Mouse (Mus musculus) MEL (cell line): ENCODE results near the gene Hoxa3. TPM values are rescaled to one million over a fixed set of nuclear protein-coding genes. Genes with fewer than 3 reads are reported as not detected.

Source experiments
- DNase-seq: peaks from one replicate; pipeline ENCODE4 v3.0.0; 2011; ENCODE audit warnings: low read depth, low spot score
- H3K27ac ChIP-seq: 2 replicates; pipeline ENCODE4 v1.5.1; 2012; ENCODE audit warnings: low read depth, mild to moderate bottlenecking, control low read depth, low read length, moderate library complexity; ENCODE audit not compliant: control insufficient read depth
- H3K27me3 ChIP-seq, 2 experiments: fragments of 150-350 bp in 1 of 2; sonication (generic) in 1 of 2; 2 replicates each; pipeline ENCODE4 v1.6.1; 2012; ENCODE audit warnings: low read length in 2 of 2, mild to moderate bottlenecking in 2 of 2, improper control_type of control experiment in 1 of 2, moderate library complexity in 1 of 2; ENCODE audit not compliant: insufficient read depth in 2 of 2, control insufficient read depth in 1 of 2
- H3K36me3 ChIP-seq, 2 experiments: 2 replicates each; pipeline ENCODE4 v1.6.1; 2012 to 2014; ENCODE audit warnings: low read length in 2 of 2, improper control_type of control experiment in 1 of 2, inconsistent platforms in 1 of 2, mild to moderate bottlenecking in 1 of 2; ENCODE audit not compliant: insufficient read depth in 2 of 2, control insufficient read depth in 1 of 2
- H3K4me1 ChIP-seq, 2 experiments: fragments of 150-350 bp in 1 of 2; sonication (generic) in 1 of 2; 2 replicates each; pipeline ENCODE4 v1.6.1; 2012; ENCODE audit warnings: low read length in 2 of 2, improper control_type of control experiment in 1 of 2, mild to moderate bottlenecking in 1 of 2; ENCODE audit not compliant: insufficient read depth in 2 of 2, control insufficient read depth in 1 of 2
- H3K4me3 ChIP-seq, 2 experiments: fragments of 150-350 bp in 1 of 2; sonication (generic) in 1 of 2; 2 replicates each; pipeline ENCODE4 v1.5.1; 2012; ENCODE audit warnings: low read depth in 2 of 2, low read length in 2 of 2, mild to moderate bottlenecking in 2 of 2, moderate library complexity in 2 of 2, control low read depth in 1 of 2, improper control_type of control experiment in 1 of 2; ENCODE audit not compliant: control insufficient read depth in 1 of 2, insufficient read depth in 1 of 2
- H3K79me2 ChIP-seq: 2 replicates; pipeline ENCODE4 v1.6.1; 2012; ENCODE audit warnings: mild to moderate bottlenecking, low read length, moderate library complexity; ENCODE audit not compliant: control insufficient read depth, poor library complexity, insufficient read depth
- H3K9ac ChIP-seq: 2 replicates; pipeline ENCODE4 v1.6.1; 2012; ENCODE audit warnings: low read depth, mild to moderate bottlenecking, control low read depth, low read length, moderate library complexity; ENCODE audit not compliant: control insufficient read depth, poor library complexity, severe bottlenecking
- H3K9me3 ChIP-seq: fragments of 150-350 bp; sonication (generic); replicated peaks from 2 replicates; pipeline ENCODE4 v1.6.1; 2012; ENCODE audit warnings: mild to moderate bottlenecking, low read length, improper control_type of control experiment, moderate library complexity; ENCODE audit not compliant: insufficient read depth
- BHLHE40 ChIP-seq: IDR thresholded peaks from 2 replicates; pipeline ENCODE4 v1.6.1; 2012; ENCODE audit warnings: low read depth, mild to moderate bottlenecking, inconsistent platforms, low read length, improper control_type of control experiment, borderline replicate concordance
- CHD1 ChIP-seq: IDR thresholded peaks from 2 replicates; pipeline ENCODE4 v1.6.1; 2012; ENCODE audit warnings: low read depth, mild to moderate bottlenecking, inconsistent platforms, low read length, improper control_type of control experiment
- CHD2 ChIP-seq: IDR thresholded peaks from 2 replicates; pipeline ENCODE4 v1.6.1; 2011; ENCODE audit warnings: low read length, improper control_type of control experiment
- CTCF ChIP-seq, 3 experiments: IDR thresholded peaks in 2 of 3; conservative IDR thresholded peaks in 1 of 3; 2 replicates each; pipeline ENCODE4 v1.5.1; 2011 to 2012; ENCODE audit warnings: low read length in 3 of 3, low read depth in 2 of 3, mild to moderate bottlenecking in 2 of 3, improper control_type of control experiment in 1 of 3, inconsistent platforms in 1 of 3, mixed read lengths in 1 of 3, moderate library complexity in 1 of 3; ENCODE audit not compliant: control insufficient read depth in 1 of 3, insufficient read depth in 1 of 3, poor library complexity in 1 of 3, severe bottlenecking in 1 of 3
- GATA1 ChIP-seq: IDR thresholded peaks from 2 replicates; pipeline ENCODE4 v1.6.1; 2011; ENCODE audit warnings: low read depth, low read length, improper control_type of control experiment
- JUND ChIP-seq: IDR thresholded peaks from 2 replicates; pipeline ENCODE4 v1.6.1; 2011; ENCODE audit warnings: low read depth, mild to moderate bottlenecking, improper control_type of control experiment, low read length
- MAFK ChIP-seq: IDR thresholded peaks from 2 replicates; pipeline ENCODE4 v1.6.1; 2011; ENCODE audit warnings: low read depth, mild to moderate bottlenecking, low read length, improper control_type of control experiment, borderline replicate concordance
- MAX ChIP-seq: IDR thresholded peaks from 2 replicates; pipeline ENCODE4 v1.6.1; 2011; ENCODE audit warnings: low read length, improper control_type of control experiment
- MEF2A ChIP-seq: IDR thresholded peaks from 2 replicates; pipeline ENCODE4 v1.6.1; 2014; ENCODE audit warnings: low read depth, mild to moderate bottlenecking, inconsistent platforms, low read length, improper control_type of control experiment; ENCODE audit not compliant: poor library complexity, insufficient replicate concordance, severe bottlenecking; ENCODE audit errors: extremely low read depth
- MYB ChIP-seq: IDR thresholded peaks from 2 replicates; pipeline ENCODE4 v1.6.1; 2011; ENCODE audit warnings: mild to moderate bottlenecking, low read depth, low read length, improper control_type of control experiment
- MYC ChIP-seq: IDR thresholded peaks from 2 replicates; pipeline ENCODE4 v1.6.1; 2011; ENCODE audit warnings: low read depth, mild to moderate bottlenecking, low read length, improper control_type of control experiment, moderate library complexity
- NRF1 ChIP-seq: IDR thresholded peaks from 2 replicates; pipeline ENCODE4 v1.6.1; 2014; ENCODE audit warnings: low read depth, mild to moderate bottlenecking, inconsistent platforms, low read length, improper control_type of control experiment, moderate library complexity; ENCODE audit not compliant: poor library complexity, insufficient read depth, severe bottlenecking
- POLR2AphosphoS2 ChIP-seq: IDR thresholded peaks from 2 replicates; pipeline ENCODE4 v1.6.1; 2011; ENCODE audit warnings: low read length, improper control_type of control experiment
- SMC3 ChIP-seq: IDR thresholded peaks from 2 replicates; pipeline ENCODE4 v1.6.1; 2011; ENCODE audit warnings: low read depth, low read length, improper control_type of control experiment
- TAL1 ChIP-seq: IDR thresholded peaks from 2 replicates; pipeline ENCODE4 v1.6.1; 2012; ENCODE audit warnings: mild to moderate bottlenecking, inconsistent platforms, low read length, moderate library complexity, mixed read lengths
- UBTF ChIP-seq: IDR thresholded peaks from 2 replicates; pipeline ENCODE4 v1.6.1; 2012; ENCODE audit warnings: low read depth, mild to moderate bottlenecking, inconsistent platforms, low read length, improper control_type of control experiment, moderate library complexity, borderline replicate concordance; ENCODE audit not compliant: insufficient read depth
- USF1 ChIP-seq: IDR thresholded peaks from 2 replicates; pipeline ENCODE4 v1.6.1; 2014; ENCODE audit warnings: low read depth, mild to moderate bottlenecking, inconsistent platforms, low read length, improper control_type of control experiment, moderate library complexity
- USF2 ChIP-seq, 2 experiments: IDR thresholded peaks; 2 replicates each; pipeline ENCODE4 v1.6.1; 2011 to 2012; ENCODE audit warnings: improper control_type of control experiment in 2 of 2, low read length in 2 of 2, borderline replicate concordance in 1 of 2, inconsistent platforms in 1 of 2, low read depth in 1 of 2, mild to moderate bottlenecking in 1 of 2; ENCODE audit not compliant: insufficient read depth in 1 of 2
- ZC3H11A ChIP-seq: IDR thresholded peaks from 2 replicates; pipeline ENCODE4 v1.6.1; 2012; ENCODE audit warnings: low read depth, mild to moderate bottlenecking, inconsistent platforms, low read length, improper control_type of control experiment
- ZKSCAN1 ChIP-seq: IDR thresholded peaks from 2 replicates; pipeline ENCODE4 v1.6.1; 2012; ENCODE audit warnings: low read depth, mild to moderate bottlenecking, inconsistent platforms, low read length, improper control_type of control experiment, moderate library complexity
- ZMIZ1 ChIP-seq: IDR thresholded peaks from 2 replicates; pipeline ENCODE4 v1.6.1; 2012; ENCODE audit warnings: low read depth, mild to moderate bottlenecking, inconsistent platforms, low read length, improper control_type of control experiment, moderate library complexity
- ZNF384 ChIP-seq: IDR thresholded peaks from 2 replicates; pipeline ENCODE4 v1.6.1; 2012; ENCODE audit warnings: low read depth, mild to moderate bottlenecking, inconsistent platforms, low read length, improper control_type of control experiment
- polyA plus RNA-seq, 2 experiments: library from polyadenylated mRNA; stranded (reverse) in 1 of 2; unstranded in 1 of 2; fragments of >175 nt in 1 of 2; fragments of >200 nt in 1 of 2; gene quantifications; 2 replicates each; pipeline versions ENCODE4 v1.2.1 to v1.2.4; 2012; ENCODE audit warnings: low replicate concordance in 2 of 2, low read depth in 1 of 2; ENCODE audit not compliant: insufficient read length in 2 of 2, insufficient read depth in 1 of 2, missing spikeins in 1 of 2
- total RNA-seq: library from RNA; depleted of rRNA; stranded (reverse); fragments of 300-350 nt; gene quantifications from 2 replicates; pipeline ENCODE4 v1.2.3, GENCODE M21; 2012

Gene Hoxa3
- total and polyA plus RNA-seq, 3 experiments, result not detected

DNA sequence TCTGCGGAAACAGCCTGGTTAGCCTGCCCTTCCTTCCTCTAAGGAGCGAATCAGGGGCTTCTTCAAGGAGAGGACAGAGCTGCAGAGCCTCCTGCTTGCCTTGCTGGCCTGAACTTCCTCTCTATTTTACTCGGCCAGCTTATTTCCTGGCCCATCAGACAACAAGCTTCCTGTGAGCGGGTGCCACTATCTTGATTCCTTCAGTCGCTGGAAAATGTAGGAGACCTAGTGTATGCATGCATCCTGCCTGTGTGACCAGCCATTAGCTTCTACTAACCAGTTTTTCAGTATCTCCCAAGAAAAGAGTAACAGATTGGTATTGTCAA lies 42.3 kb downstream of the Hoxa3 start:
- H3K27me3 ChIP-seq, result no peaks in the 10 kb centered on the region

DNA sequence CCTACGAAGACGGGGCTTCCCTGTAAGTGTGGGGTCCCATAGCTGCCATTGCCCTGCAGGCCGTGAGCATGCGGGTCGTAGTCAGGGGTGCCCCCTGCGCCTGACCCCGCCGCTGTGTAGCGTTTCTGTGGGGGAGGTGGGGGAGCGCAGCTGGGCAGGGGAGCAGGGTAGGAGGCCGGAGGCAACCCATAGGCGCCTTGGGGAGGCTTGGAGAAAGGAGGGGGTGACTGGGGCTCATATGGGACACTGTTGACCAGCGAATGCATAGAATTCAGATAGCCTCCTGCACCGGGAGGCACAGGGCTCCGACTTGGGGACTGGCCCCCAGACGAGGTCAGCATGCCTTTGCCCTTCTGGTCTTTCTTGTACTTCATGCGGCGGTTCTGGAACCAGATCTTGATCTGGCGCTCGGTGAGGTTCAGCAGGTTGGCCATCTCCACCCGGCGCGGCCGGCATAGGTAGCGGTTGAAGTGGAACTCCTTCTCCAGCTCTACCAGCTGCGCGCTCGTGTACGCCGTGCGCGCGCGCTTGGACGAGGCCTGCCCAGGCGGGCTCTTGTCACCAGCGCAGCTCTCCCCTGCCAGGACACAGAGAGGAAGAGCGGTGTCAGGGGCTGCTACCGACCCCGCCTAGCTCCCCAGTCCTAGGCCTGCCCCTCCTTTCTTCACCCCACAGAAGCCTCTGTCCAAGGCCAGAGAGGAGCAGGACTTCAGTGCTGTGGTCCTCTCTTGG lies 42.8 kb downstream of the Hoxa3 start:
- Histone ChIP-seq H3K36me3 (no peaks in the 10 kb centered on the region), H3K9me3 (no peaks in the 10 kb centered on the region), H3K9ac (no peak overlapping the region), H3K27me3 (no peaks in the 10 kb centered on the region), H3K79me2 (no peaks in the 10 kb centered on the region), H3K4me1 (no peaks in the 10 kb centered on the region), H3K4me3 (no peak overlapping the region), H3K27ac (no peak overlapping the region)
- no peak for DNase-seq
- TF ChIP-seq POLR2AphosphoS2 (no peak), ZMIZ1 (no peak), MAX (no peak), ZC3H11A (no peak), NRF1 (no peak), USF2 (IDR thresholded peaks at IDR 0.05; ENCODE audit: borderline replicate concordance in 1 of 2, insufficient read depth in 1 of 2, low read depth in 1 of 2, low read length in 2 of 2) (no peak), CTCF (IDR thresholded peaks at IDR 0.05 in 2 of 3, conservative IDR thresholded peaks at IDR 0.05 in 1 of 3; ENCODE audit: control insufficient read depth in 1 of 3, insufficient read depth in 1 of 3, low read depth in 2 of 3, low read length in 3 of 3, poor library complexity in 1 of 3, severe bottlenecking in 1 of 3) (no peak), TAL1 (no peak), MEF2A (no peak), JUND (no peak), GATA1 (no peak), MYB (no peak), UBTF (no peak), BHLHE40 (no peak)

More for the DNA sequence above, 42.3 kb downstream of the Hoxa3 start:
- Histone ChIP-seq H3K36me3 (no peaks in the 10 kb centered on the region), H3K9ac (no peak overlapping the region), H3K4me3 (no peak overlapping the region), H3K79me2 (no peaks in the 10 kb centered on the region), H3K9me3 (no peaks in the 10 kb centered on the region)
- no peak for DNase-seq
- no peak for TF ChIP-seq GATA1
- TF ChIP-seq SMC3, result no peak
- TF ChIP-seq USF1, result no peak
- TF ChIP-seq CHD2, result no peak
- no peak for TF ChIP-seq ZNF384
- TF ChIP-seq CTCF (IDR thresholded peaks at IDR 0.05 in 2 of 3, conservative IDR thresholded peaks at IDR 0.05 in 1 of 3; ENCODE audit: control insufficient read depth in 1 of 3, insufficient read depth in 1 of 3, low read depth in 2 of 3, low read length in 3 of 3, poor library complexity in 1 of 3, severe bottlenecking in 1 of 3), result no peak
- no peak for TF ChIP-seq MYB
- TF ChIP-seq ZKSCAN1, result no peak
- TF ChIP-seq ZC3H11A, result no peak
- no peak for TF ChIP-seq MYC
- TF ChIP-seq ZMIZ1, result no peak
- TF ChIP-seq MAX, result no peak
- no peak for TF ChIP-seq NRF1
- no peak for TF ChIP-seq POLR2AphosphoS2
- no peak for TF ChIP-seq MAFK
- no peak for TF ChIP-seq JUND
- TF ChIP-seq USF2 (IDR thresholded peaks at IDR 0.05; ENCODE audit: borderline replicate concordance in 1 of 2, insufficient read depth in 1 of 2, low read depth in 1 of 2, low read length in 2 of 2), result no peak
- TF ChIP-seq TAL1, result no peak
- no peak for TF ChIP-seq CHD1
- TF ChIP-seq, all 39 proteins: peak for 0
- Histone ChIP-seq H3K27ac (no peak overlapping the region), H3K4me1 (no peaks in the 10 kb centered on the region)
